Mouse (Mus musculus): ENCODE data around the gene Ppia.
"Not testable (repeated sequence)": the region's sequence is repeated elsewhere in the genome, so short reads cannot be mapped to it uniquely, and the experiment has no call there.

Gene Ppia

DNA sequence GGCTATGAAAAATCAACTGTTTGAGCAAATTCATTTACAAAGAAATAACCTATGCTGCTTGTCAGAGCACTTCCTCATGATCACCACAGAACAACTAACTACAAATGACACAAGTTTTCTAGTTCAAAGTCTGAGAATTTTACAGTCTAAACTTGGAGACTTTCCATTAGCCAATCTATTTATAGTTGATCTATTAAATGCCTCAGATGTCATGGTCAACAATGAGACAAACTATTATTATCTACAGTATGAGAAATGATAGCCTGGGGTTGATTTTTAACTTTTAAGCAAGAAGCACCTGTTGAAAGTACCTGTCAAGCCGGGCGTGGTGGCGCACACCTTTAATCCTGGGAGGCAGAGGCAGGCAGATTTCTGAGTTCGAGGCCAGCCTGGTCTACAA is 27.3 kb downstream of the Ppia start:
- DNase-seq (ENCODE audit: low spot score in 2 of 2) = no peak

DNA sequence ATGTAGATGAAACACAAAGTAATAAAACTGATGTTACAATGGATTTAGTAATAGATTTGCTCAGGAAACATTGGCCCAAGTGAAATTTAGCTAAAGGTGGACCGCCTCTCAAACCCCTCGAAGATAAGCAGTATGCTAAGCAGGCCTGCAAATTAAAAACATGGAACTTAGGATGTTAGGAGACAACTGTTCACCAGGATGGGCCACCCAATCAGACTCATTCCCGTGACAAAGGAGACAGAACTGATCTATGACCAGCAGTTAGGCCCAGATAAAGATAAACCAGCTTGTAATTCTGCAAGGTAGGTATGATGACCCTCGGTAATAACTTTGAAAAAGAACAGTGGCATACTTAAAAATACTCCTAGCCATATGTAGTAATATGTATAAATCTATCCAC is 27.9 kb downstream of the Ppia start:
- DNase-seq (ENCODE audit: low spot score in 2 of 2) = no peak

- no peak for DNase-seq (ENCODE audit: low spot score in 2 of 2)
Observed at GRCm38 (mm10) chr11:6443727-6444076, 28.5 kb downstream of the Ppia start.

DNA sequence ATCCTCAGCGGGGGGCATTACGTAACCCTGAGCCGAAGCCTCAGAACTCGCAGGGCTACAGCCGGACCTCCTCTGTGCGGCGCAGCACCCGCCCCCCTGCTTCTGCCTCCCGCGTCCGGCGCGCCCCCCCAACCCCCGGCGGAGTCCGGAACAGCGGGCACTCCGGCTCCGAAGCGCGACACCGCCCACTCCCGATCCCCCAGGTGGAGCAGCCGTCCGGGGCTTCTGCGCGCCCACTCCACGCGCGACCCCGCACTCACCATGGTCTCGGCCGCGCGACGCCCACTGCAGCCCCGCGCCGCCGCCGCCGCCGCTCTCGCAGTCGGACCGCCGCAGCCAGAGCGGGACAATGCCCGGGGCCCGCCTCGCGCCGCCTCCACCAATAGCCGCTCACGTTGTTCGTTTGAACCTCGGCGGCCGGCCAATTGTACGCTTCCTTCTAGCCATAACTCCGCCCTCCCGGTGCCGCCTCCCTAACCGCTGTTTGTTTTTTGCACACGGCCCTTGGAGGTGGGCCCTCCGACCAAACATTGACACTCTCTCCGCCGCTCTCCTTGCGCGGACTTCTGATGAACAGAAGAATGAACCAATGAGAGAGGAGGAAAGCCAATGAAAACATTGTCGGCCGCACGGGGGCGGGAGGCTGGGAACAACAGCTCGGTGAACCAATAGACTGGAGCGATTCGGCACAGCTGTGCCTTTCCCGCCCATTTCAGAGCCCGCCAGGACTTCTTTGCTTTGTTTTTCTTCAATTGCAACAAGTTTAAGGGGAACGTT is 29.0 kb downstream of the Ppia start, which contains the start of gene H2afv:
Gene H2afv, minus strand, starts transcription at position 367 of the 777 bp plus-strand sequence.
- peak; percentile 99 for DNase-seq (ENCODE audit: low spot score in 2 of 2)

DNA sequence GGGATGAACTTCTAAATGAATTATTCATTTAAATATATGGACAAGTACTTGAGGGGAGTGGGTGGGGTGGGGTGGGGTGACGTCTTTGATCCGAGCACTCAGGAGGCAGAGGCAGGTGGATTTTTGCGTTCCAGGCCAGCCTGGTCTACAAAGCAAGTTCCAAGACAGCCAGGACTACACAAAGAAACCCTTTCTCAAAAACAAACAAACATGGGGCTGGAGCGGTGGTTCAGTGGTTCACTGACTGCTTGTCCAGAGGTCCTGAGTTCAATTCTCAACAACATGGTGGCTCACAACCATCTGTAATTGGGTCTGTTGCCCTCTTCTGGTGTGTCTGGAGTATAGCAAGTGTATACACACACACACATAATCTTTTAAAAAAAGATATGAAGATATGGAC is 30.2 kb downstream of the Ppia start:
- no peak for DNase-seq (ENCODE audit: low spot score in 2 of 2)

DNA sequence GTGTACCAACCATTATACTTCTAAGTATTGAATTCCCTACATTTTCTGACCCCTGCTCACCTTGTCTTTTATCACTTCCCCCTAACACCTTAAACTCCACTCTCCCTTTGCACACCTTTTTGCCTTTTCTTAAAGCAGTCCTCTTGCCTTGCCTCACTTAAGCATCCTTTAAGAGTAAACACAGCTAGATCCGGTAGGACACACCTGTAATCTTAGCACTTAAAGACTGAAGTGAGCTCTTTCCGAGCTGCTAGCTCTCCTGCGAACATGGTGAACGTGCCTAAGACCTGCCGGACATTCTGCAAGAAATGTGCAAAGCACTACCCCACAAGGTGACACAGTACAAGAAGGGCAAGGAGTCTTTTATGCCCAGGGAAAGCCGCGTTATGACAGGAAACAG is 30.7 kb downstream of the Ppia start:
- DNase-seq (ENCODE audit: low spot score in 2 of 2) = no peak

- no peak for DNase-seq (ENCODE audit: low spot score in 2 of 2)
Observed at GRCm38 (mm10) chr11:6447493-6447892, 32.2 kb downstream of the Ppia start.

- not testable (repeated sequence) for DNase-seq (ENCODE audit: low spot score in 2 of 2)
Observed at GRCm38 (mm10) chr11:6448155-6448554, 32.9 kb downstream of the Ppia start.

GRCm38 (mm10) chr11:6456083-6456482 is 40.8 kb downstream of the Ppia start:
- DNase-seq (ENCODE audit: low spot score in 2 of 2) = no peak

DNA sequence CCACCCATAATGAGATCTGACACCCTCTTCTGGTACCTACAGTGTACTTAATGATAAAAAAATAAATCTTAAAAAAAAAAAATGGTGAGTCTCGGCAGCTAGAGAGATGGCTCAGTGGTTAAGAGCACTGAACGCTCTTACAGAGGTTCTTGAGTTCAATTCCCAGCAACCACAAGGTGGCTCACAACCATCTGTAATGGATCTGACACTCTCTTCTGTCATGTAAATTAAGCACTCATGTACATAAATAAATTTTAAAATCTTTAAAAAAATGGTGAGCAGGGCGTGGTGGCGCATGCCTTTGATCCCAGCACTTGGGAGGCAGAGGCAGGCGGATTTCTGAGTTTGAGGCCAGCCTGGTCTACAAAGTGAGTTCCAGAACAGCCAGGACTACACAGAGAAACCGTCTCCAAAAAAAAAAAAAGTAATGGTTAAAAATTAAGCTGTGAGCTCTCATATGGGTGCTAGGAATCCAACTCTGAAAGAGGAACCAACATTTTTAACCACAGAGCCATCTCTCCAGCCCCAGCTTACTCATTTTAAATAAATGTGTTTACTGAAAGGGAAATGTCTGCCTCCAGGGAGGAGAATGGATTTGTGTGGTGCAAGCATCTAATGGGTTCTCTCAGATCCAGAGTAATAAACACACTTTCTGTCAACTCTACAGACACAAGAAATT is 48.1 kb downstream of the Ppia start:
- DNase-seq (ENCODE audit: low spot score in 2 of 2) = no peak

GRCm38 (mm10) chr11:6465122-6465521 is 49.9 kb downstream of the Ppia start:
- DNase-seq (ENCODE audit: low spot score in 2 of 2) = peak in 1 of 2 experiments; percentile 38

DNA sequence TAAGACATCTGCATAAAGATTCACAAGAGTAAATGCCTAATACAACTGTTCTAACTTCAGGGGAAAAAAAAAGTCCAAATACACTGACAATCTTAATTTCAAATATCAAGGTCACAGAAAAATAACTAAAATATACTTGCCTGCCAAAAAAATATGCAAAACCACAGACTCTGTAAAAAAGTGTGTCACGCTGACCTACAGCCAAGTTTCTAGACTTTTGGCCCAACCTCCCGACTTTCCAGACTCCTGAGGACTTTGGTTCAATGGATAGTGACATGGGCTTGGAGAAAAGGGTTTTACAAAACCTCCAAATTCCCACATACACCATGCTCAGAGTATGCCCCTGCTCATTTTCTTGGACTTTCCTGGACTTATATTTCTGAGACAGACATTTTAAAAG is 53.3 kb downstream of the Ppia start:
- DNase-seq (ENCODE audit: low spot score in 2 of 2) = no peak

All from urinary bladder, postnatal 4 days (tissue).